Mouse (Mus musculus): ENCODE measurements at regions not wholly inside any gene's neighbourhood (a gene's known extent, or its start where the extent isn't known, plus 50 kb on each side); places are given as distances from the start of the nearest gene placed in this dataset.

DNA sequence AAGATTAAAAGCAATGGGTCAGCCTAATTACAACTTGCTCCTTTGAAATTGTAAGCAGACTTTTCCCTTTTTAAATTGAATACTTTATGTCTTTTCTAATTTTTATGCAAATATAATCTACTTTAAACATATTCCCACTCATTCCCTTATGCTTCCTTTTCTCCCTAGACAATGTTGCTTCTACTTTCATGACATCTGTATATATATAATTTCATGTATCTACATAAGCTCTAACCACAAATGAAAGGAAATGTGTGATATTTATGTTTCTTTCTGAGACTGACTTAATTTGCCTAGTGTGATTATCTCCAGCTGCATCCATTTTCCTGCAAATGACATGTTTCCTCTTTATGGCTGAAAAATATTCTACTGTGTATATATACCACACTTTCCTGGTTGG, 77.9 kb upstream of the Nampt start:
- no peak for TF ChIP-seq CTCF (IDR thresholded peaks at IDR 0.05; ENCODE audit: control insufficient read depth, insufficient read depth, insufficient read length)
- no peak for TF ChIP-seq MYOD1 (IDR thresholded peaks at IDR 0.05; ENCODE audit: control insufficient read depth, insufficient read length, low read depth)
- no peak for TF ChIP-seq USF1 (IDR thresholded peaks at IDR 0.05; ENCODE audit: low read depth)
- no peak for TF ChIP-seq CEBPB (IDR thresholded peaks at IDR 0.05; ENCODE audit: low read depth)
- no peak for TF ChIP-seq MAX (IDR thresholded peaks at IDR 0.05)
- TF ChIP-seq MYOG (IDR thresholded peaks at IDR 0.05; ENCODE audit: control insufficient read depth, extremely low read depth, insufficient read length) = no peak
- TF ChIP-seq FOSL1 (IDR thresholded peaks at IDR 0.05; ENCODE audit: insufficient read depth, low read length, poor library complexity, severe bottlenecking) = no peak
